Mouse (Mus musculus) midbrain, embryonic 12.5 days (tissue): Measurements from ENCODE around the gene Map7d1. TPM values are rescaled to one million over a fixed set of nuclear protein-coding genes. Genes with fewer than 3 reads are reported as not detected.

ENCODE experiments used
- ATAC-seq: fragments of 200-750 bp; cut with Nextera tagmentation; 2 replicates; pipeline ENCODE4 v1.8.0; 2017; ENCODE audit warnings: low read depth, moderate TSS enrichment, moderate library complexity; ENCODE audit not compliant: low FRiP score
- H3K27ac ChIP-seq: fragments of 300-500 bp; sonication (generic); replicated peaks from 2 replicates; pipeline ENCODE4 v1.5.1; 2016; ENCODE audit warnings: mild to moderate bottlenecking
- H3K27me3 ChIP-seq: fragments of 300-500 bp; sonication (generic); 2 replicates; pipeline ENCODE4 v1.6.1; 2016; ENCODE audit warnings: mild to moderate bottlenecking
- H3K36me3 ChIP-seq: fragments of 300-500 bp; sonication (generic); 2 replicates; pipeline ENCODE4 v1.6.1; 2016
- H3K4me1 ChIP-seq: fragments of 300-500 bp; sonication (generic); 2 replicates; pipeline ENCODE4 v1.6.1; 2016
- H3K4me2 ChIP-seq: fragments of 300-500 bp; sonication (generic); replicated peaks from 2 replicates; pipeline ENCODE4 v1.6.1; 2016; ENCODE audit warnings: mild to moderate bottlenecking, moderate library complexity
- H3K4me3 ChIP-seq: fragments of 300-500 bp; sonication (generic); 2 replicates; pipeline ENCODE4 v1.5.1; 2016; ENCODE audit warnings: mild to moderate bottlenecking
- H3K9ac ChIP-seq: fragments of 300-500 bp; sonication (generic); replicated peaks from 2 replicates; pipeline ENCODE4 v1.6.1; 2016; ENCODE audit warnings: mild to moderate bottlenecking, moderate library complexity
- H3K9me3 ChIP-seq: fragments of 300-500 bp; sonication (generic); 2 replicates; pipeline ENCODE4 v1.6.1; 2016; ENCODE audit warnings: mild to moderate bottlenecking
- WGBS: fragments of 180-500 bp; shearing (Covaris S2); methylation state at CpG from one replicate; pipeline ENCODE4 v1.1.7; 2016; 5-methylcytosine and 5-hydroxymethylcytosine counted together
- polyA plus RNA-seq: library from polyadenylated mRNA; unstranded; fragments of >200 nt; fragmentation: Nextera tagmentation; extraction: Ambion mirVana; gene quantifications from 2 replicates; pipeline ENCODE4 v1.2.1, GENCODE M21; 2016

Map7d1 gene
- polyA plus RNA-seq, 1 experiment from 2014 or later: 135 TPM

GRCm38 (mm10) chr4:126197485-126197884, 58.7 kb downstream of the Map7d1 start:
- Histone ChIP-seq H3K36me3 (peaks cover 13% of the 10 kb centered on the region), H3K9me3 (no peaks in the 10 kb centered on the region), H3K4me2 (no peak overlapping the region), H3K9ac (no peak overlapping the region), H3K27me3 (no peaks in the 10 kb centered on the region), H3K4me1 (peaks cover 18% of the 10 kb centered on the region), H3K27ac (no peak overlapping the region), H3K4me3 (no peak overlapping the region)
- ATAC-seq: no peak
- WGBS: 94% methylated on average over 3 of the region's 3 CpGs

DNA sequence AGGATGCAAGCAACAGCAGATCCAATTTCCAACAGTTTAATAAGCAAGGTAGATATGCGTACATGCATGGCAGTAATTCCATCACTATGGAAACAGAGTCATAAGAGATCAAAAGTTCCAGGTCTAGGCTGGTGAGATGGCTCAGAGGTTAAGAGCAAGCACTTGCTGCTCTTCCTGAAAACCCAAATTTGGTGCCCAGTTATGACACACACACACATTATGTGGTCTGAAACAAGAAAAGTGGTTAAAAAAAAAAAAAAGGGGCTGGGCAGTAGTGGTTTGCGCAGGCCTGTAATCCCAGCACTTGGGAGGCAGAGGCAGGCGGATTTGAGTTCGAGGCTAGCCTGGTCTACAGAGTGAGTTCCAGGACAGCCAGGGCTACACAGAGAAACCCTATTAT, 61.2 kb downstream of the Map7d1 start:
- 98% methylated on average over 4 of the region's 4 CpGs for WGBS
- Histone ChIP-seq H3K4me3 (no peak overlapping the region), H3K27ac (no peak overlapping the region), H3K4me2 (no peak overlapping the region), H3K4me1 (peaks cover 4% of the 10 kb centered on the region), H3K27me3 (no peaks in the 10 kb centered on the region), H3K36me3 (peaks cover 30% of the 10 kb centered on the region), H3K9me3 (no peaks in the 10 kb centered on the region), H3K9ac (no peak overlapping the region)
- no peak for ATAC-seq

DNA sequence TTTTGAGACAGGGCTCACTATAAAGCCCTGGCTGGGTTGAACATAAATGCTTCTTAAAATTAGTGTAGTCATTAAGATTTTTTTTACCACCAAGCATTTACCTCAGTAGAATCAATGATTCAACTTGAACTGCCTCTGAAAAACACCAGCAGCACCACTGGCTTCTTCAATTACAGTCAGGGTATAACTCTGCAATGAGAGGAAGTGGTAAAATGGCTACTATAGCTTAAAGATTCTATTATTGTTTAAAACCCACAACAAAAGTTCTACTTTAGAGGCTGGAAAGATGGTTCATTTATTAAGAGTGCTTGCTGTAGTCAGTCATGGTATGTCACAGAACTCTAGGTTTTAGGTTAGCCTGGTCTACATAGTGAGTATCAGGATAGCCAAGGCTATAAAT, 61.9 kb downstream of the Map7d1 start:
- Histone ChIP-seq H3K27ac (no peak overlapping the region), H3K4me2 (no peak overlapping the region), H3K4me1 (peaks cover 2% of the 10 kb centered on the region; the same call in 1 of the 2 replicates), H3K9me3 (no peaks in the 10 kb centered on the region), H3K4me3 (no peak overlapping the region), H3K27me3 (no peaks in the 10 kb centered on the region), H3K9ac (no peak overlapping the region), H3K36me3 (peaks cover 30% of the 10 kb centered on the region)
- no peak for ATAC-seq

GRCm38 (mm10) chr4:126190636-126191035, 65.5 kb downstream of the Map7d1 start:
- no peak overlapping the region for H3K4me3 ChIP-seq
- WGBS: 95% methylated on average over 2 of the region's 2 CpGs
- H3K4me1 ChIP-seq: no peaks in the 10 kb centered on the region
- no peak overlapping the region for H3K9ac ChIP-seq
- H3K27me3 ChIP-seq: no peaks in the 10 kb centered on the region
- no peak for ATAC-seq
- H3K4me2 ChIP-seq: no peak overlapping the region
- no peaks in the 10 kb centered on the region for H3K9me3 ChIP-seq
- peaks cover 33% of the 10 kb centered on the region for H3K36me3 ChIP-seq
- H3K27ac ChIP-seq: no peak overlapping the region

- Histone ChIP-seq H3K4me3 (no peak overlapping the region), H3K9ac (no peak overlapping the region), H3K36me3 (peaks cover 36% of the 10 kb centered on the region), H3K27me3 (no peaks in the 10 kb centered on the region), H3K4me1 (no peaks in the 10 kb centered on the region), H3K9me3 (no peaks in the 10 kb centered on the region), H3K4me2 (no peak overlapping the region), H3K27ac (no peak overlapping the region)
- over 99% methylated on average over 3 of the region's 3 CpGs for WGBS
- ATAC-seq: no peak
Measured at GRCm38 (mm10) chr4:126187096-126187495, 69.0 kb downstream of the Map7d1 start.

DNA sequence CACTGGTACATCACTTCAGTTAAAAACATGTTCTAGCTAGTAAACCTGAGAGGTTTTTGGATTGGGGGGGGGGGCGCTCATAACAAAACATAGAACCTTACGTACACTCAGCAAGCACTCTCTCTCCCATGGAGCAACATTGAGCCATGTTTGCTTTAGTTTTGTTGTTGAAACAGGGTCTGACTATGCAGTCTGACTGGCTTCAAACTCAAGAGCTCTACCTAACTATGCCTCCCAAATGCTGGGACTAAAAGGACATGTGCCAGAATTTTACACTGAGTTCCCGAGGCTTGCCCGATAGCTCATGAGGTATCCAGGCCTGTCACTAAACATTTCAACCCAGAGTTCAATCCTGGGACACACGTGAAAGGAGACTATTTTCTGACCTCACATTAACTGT, 73.1 kb downstream of the Map7d1 start:
- 94% methylated on average over 5 of the region's 5 CpGs for WGBS
- no peak for ATAC-seq
- Histone ChIP-seq H3K4me3 (no peak overlapping the region), H3K9ac (no peak overlapping the region), H3K36me3 (peaks cover 45% of the 10 kb centered on the region), H3K27ac (no peak overlapping the region), H3K27me3 (no peaks in the 10 kb centered on the region), H3K4me1 (no peaks in the 10 kb centered on the region), H3K4me2 (no peak overlapping the region), H3K9me3 (no peaks in the 10 kb centered on the region)

Other genes starting within 250 kb of the Map7d1 start
- gene Csf3r, start 231.8 kb downstream of the Map7d1 start, polyA plus RNA-seq: 0.21 and 0.50 TPM in 2 replicates
- 129 and 136 TPM in 2 replicates for gene Mrps15, start 209.4 kb downstream of the Map7d1 start, polyA plus RNA-seq
- 31.6 and 31.8 TPM in 2 replicates for gene Oscp1, start 197.8 kb downstream of the Map7d1 start, polyA plus RNA-seq
- 42.1 and 42.9 TPM in 2 replicates for gene Lsm10, start 159.7 kb downstream of the Map7d1 start, polyA plus RNA-seq
- 48.8 and 49.0 TPM in 2 replicates for gene Stk40, start 152.4 kb downstream of the Map7d1 start, polyA plus RNA-seq
- 18.6 and 26.8 TPM in 2 replicates for gene Eva1b, start 108.6 kb downstream of the Map7d1 start, polyA plus RNA-seq
- gene Sh3d21, start 92.9 kb downstream of the Map7d1 start, polyA plus RNA-seq: 1.6 and 1.7 TPM in 2 replicates
- 265 and 274 TPM in 2 replicates for gene Thrap3, start 53.6 kb downstream of the Map7d1 start, polyA plus RNA-seq
- 103 and 108 TPM in 2 replicates for gene Trappc3, start 6.0 kb upstream of the Map7d1 start, polyA plus RNA-seq
- 21.7 and 41.3 TPM in 2 replicates for gene Col8a2, start 30.4 kb upstream of the Map7d1 start, polyA plus RNA-seq
- 67.2 and 70.5 TPM in 2 replicates for gene Adprhl2, start 65.4 kb upstream of the Map7d1 start, polyA plus RNA-seq
- 4.8 and 5.3 TPM in 2 replicates for gene Tekt2, start 69.3 kb upstream of the Map7d1 start, polyA plus RNA-seq
- gene Ago3, start 173.2 kb upstream of the Map7d1 start, polyA plus RNA-seq: 19.3 and 19.9 TPM in 2 replicates
- gene Ago1, start 212.2 kb upstream of the Map7d1 start, polyA plus RNA-seq: 21.7 and 24.0 TPM in 2 replicates